Comparison of ENCODE assay signal across 8 mouse cellular contexts in the genomic region with DNA sequence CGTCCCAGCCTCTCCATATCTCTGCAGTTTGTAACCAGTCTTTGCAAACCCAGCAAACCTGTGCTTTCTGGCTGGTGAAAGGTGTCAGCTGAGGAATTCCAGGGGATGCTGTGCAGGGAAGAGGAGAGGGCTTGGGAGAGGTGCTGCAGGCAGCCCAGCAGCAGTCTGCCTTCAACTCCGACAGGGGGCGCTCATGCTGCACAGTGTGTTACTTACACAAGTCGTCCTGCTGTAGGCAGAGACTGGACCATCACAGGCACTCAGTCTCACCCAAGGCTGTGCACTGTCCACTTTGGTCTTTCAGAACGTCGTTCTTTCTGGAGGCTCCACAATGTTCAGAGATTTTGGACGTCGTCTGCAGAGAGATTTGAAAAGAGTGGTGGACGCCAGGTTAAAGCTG.
A peak's percentile ranks its signal among the peaks of the same experiment; 100 is the strongest.
DNase-seq lines count a peak whose midpoint lies in the region; ATAC-seq and TF ChIP-seq lines count a peak whose summit lies in the region.

No protein-coding gene starts in this region.

- no peak for TF ChIP-seq POLR2A in cerebellum, adult 2 months (IDR thresholded peaks at IDR 0.05; ENCODE audit: borderline replicate concordance, insufficient read depth, low read length)

- no peaks in the 10 kb centered on the region for H3K27me3 ChIP-seq in heart, postnatal 0 days (ENCODE audit: control insufficient read depth, insufficient read depth, low read length)
- H3K27me3 ChIP-seq in heart, embryonic 10.5 days (ENCODE audit: insufficient read depth, poor library complexity, severe bottlenecking), result no peaks in the 10 kb centered on the region
- no peaks in the 10 kb centered on the region for H3K27me3 ChIP-seq in cerebellum, adult 2 months (ENCODE audit: control insufficient read depth, insufficient read depth, low read length)
- no peaks in the 10 kb centered on the region for H3K27me3 ChIP-seq in limb, embryonic 10.5 days (ENCODE audit: low read depth, poor library complexity, severe bottlenecking)

- H3K9me3 ChIP-seq in heart, postnatal 0 days (replicated peaks; ENCODE audit: control insufficient read depth, low read length), result no peaks in the 10 kb centered on the region
- no peaks in the 10 kb centered on the region for H3K9me3 ChIP-seq in heart, embryonic 10.5 days
- no peaks in the 10 kb centered on the region for H3K9me3 ChIP-seq in limb, embryonic 10.5 days (replicated peaks)

- no peak overlapping the region for H3K4me2 ChIP-seq in heart, postnatal 0 days (ENCODE audit: low read depth, low read length)

- no peak overlapping the region for H3K27ac ChIP-seq in heart, postnatal 0 days (ENCODE audit: low read depth)
- no peak overlapping the region for H3K27ac ChIP-seq in heart, embryonic 10.5 days
- H3K27ac ChIP-seq in cerebellum, adult 2 months (ENCODE audit: insufficient read depth, low read length), result no peak overlapping the region
- H3K27ac ChIP-seq in limb, embryonic 10.5 days, result no peak overlapping the region

- no peak for TF ChIP-seq EP300 in heart, postnatal 0 days (IDR thresholded peaks at IDR 0.05; ENCODE audit: low read depth)

- WGBS in heart, postnatal 0 days, result 43% methylated on average over 9 of the region's 9 CpGs
- 45% methylated on average over 9 of the region's 9 CpGs for WGBS in heart, embryonic 10.5 days
- 21% methylated on average over 9 of the region's 9 CpGs for WGBS in cerebellum, adult 2 months
- 54% methylated on average over 9 of the region's 9 CpGs for WGBS in limb, embryonic 10.5 days

- DNase-seq in heart, postnatal 0 days (ENCODE audit: low spot score), result no peak
- no peak for DNase-seq in heart, embryonic 10.5 days (ENCODE audit: low spot score)
- peak; percentile 60 for DNase-seq in ES-CJ7 (ENCODE audit: low read depth, low spot score)
- DNase-seq in cerebellum, adult 2 months, result peak; percentile 78 to 79
- DNase-seq in frontal cortex, postnatal 36 days (ENCODE audit: low spot score in 2 of 2), result peak; percentile 40 to 63
- DNase-seq in limb, embryonic 10.5 days (ENCODE audit: low spot score), result peak; percentile 62
- peak; percentile 53 for DNase-seq in right cerebral cortex, adult 18-20 months

- H3K4me1 ChIP-seq in heart, postnatal 0 days (ENCODE audit: control insufficient read depth, insufficient read depth), result no peaks in the 10 kb centered on the region
- H3K4me1 ChIP-seq in heart, embryonic 10.5 days, result peaks cover 5% of the 10 kb centered on the region; the same call in 1 of the 2 replicates
- H3K4me1 ChIP-seq in cerebellum, adult 2 months (ENCODE audit: control insufficient read depth, insufficient read depth, low read length), result no peaks in the 10 kb centered on the region
- H3K4me1 ChIP-seq in limb, embryonic 10.5 days, result no peaks in the 10 kb centered on the region

- peak; percentile 14; the same call in 1 of the 2 replicates for ATAC-seq in heart, postnatal 0 days (ENCODE audit: insufficient read depth, low read depth)
- no peak for ATAC-seq in monocyte, adult 5-6 weeks (replicated peaks; ENCODE audit: insufficient number of reproducible peaks, low FRiP score, low TSS enrichment, poor library complexity, severe bottlenecking)

- no peak overlapping the region for H3K9ac ChIP-seq in heart, postnatal 0 days (replicated peaks; ENCODE audit: low read depth, low read length)

- TF ChIP-seq CTCF in heart, postnatal 0 days (IDR thresholded peaks at IDR 0.05; ENCODE audit: low read depth), result peak; percentile 39
- TF ChIP-seq CTCF in cerebellum, adult 2 months (IDR thresholded peaks at IDR 0.05; ENCODE audit: borderline replicate concordance, insufficient read depth, low read depth, low read length), result peak; percentile 76

- H3K36me3 ChIP-seq in heart, postnatal 0 days (replicated peaks; ENCODE audit: control insufficient read depth, insufficient read depth, low read length), result no peaks in the 10 kb centered on the region
- no peaks in the 10 kb centered on the region for H3K36me3 ChIP-seq in heart, embryonic 10.5 days
- no peaks in the 10 kb centered on the region for H3K36me3 ChIP-seq in limb, embryonic 10.5 days

- no peak overlapping the region for H3K4me3 ChIP-seq in heart, postnatal 0 days (ENCODE audit: low read depth, low read length)
- H3K4me3 ChIP-seq in heart, embryonic 10.5 days, result no peak overlapping the region
- no peak overlapping the region for H3K4me3 ChIP-seq in cerebellum, adult 2 months (replicated peaks; ENCODE audit: insufficient read depth, low read depth, low read length)
- no peak overlapping the region for H3K4me3 ChIP-seq in limb, embryonic 10.5 days

Comparison
In these comparisons a context has a peak if more than half of its experiments do, and no peak if none do; other contexts are left out.
1. DNase-seq: peak in ES-CJ7 (single experiment), cerebellum, adult 2 months (2 of 2), frontal cortex, postnatal 36 days (2 of 2), limb, embryonic 10.5 days (single experiment) and right cerebral cortex, adult 18-20 months (single experiment); none in heart, postnatal 0 days (single experiment) and heart, embryonic 10.5 days (single experiment).